Mouse (Mus musculus) Patski (cell line): ENCODE data around the gene Rftn1. TPM values are rescaled to one million over a fixed set of nuclear protein-coding genes. Genes with fewer than 3 reads are reported as not detected.

Experiments used
- ATAC-seq: fragments of 100-300 bp; one replicate; pipeline ENCODE4 v1.8.0; 2021
- CTCF ChIA-PET: fragments of 350-600 bp; sonication (Branson Sonifier 250); formaldehyde crosslinking; loops from one replicate; lab custom pipeline; 2022; ENCODE audit warnings: inconsistent platforms; lab: Charles Lee
- POLR2A ChIA-PET: fragments of 350-600 bp; sonication (Branson Sonifier 250); formaldehyde crosslinking; loops from one replicate; lab custom pipeline; 2022; ENCODE audit warnings: antibody characterized with exemption, inconsistent platforms; lab: Charles Lee
- DNase-seq: peaks from one replicate; pipeline ENCODE4 v3.0.0-alpha.2; 2011; ENCODE audit warnings: low read depth, low spot score
- H3K27me3 ChIP-seq: fragments of 371-371 bp; one replicate; pipeline ENCODE4 v1.5.1; 2021
- CTCF ChIP-seq: fragments of 100-300 bp; IDR thresholded peaks from one replicate; pipeline ENCODE4 v1.5.1; 2021
- in situ Hi-C: fragments of 300-500 bp; cut with MboI; formaldehyde crosslinking; loops from 3 replicates; pipeline ENCODE4 v1.11.1; 2018; ENCODE audit warnings: low pct_unique_long_range_greater_than_20kb, mixed read lengths
- polyA plus RNA-seq: library from polyadenylated mRNA; unstranded; gene quantifications from one replicate; pipeline ENCODE4 v1.2.3, GENCODE M21; 2021

Gene Rftn1
- polyA plus RNA-seq, 1 experiment from 2014 or later, result 0.05 TPM

DNA sequence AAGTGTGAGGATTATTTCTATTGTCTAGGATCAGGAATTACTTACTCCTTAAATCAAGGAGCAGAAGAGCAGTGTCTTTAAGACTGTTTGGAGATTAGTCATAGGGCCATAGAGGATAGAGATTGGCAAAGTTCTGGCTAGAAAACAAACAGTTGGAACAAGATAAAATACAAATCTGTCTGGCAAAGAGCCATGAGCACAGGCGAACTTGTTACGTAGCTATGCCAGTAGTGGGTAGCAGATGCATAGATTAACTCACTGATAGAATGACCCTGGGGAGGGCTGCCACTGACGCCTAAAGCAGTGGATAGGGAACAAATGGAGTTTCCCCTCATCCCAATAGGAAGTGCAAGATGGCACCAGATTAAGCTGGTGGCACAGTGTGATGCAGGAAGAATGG is 97.1 kb downstream of the Rftn1 start:
- H3K27me3 ChIP-seq, result peaks cover 8% of the 10 kb centered on the region
- in situ Hi-C loops, result no loop called here
- no peak for DNase-seq
- no peak for TF ChIP-seq CTCF
- ATAC-seq, result no peak
- CTCF ChIA-PET, result no interaction called here
- POLR2A ChIA-PET, result no interaction called here

DNA sequence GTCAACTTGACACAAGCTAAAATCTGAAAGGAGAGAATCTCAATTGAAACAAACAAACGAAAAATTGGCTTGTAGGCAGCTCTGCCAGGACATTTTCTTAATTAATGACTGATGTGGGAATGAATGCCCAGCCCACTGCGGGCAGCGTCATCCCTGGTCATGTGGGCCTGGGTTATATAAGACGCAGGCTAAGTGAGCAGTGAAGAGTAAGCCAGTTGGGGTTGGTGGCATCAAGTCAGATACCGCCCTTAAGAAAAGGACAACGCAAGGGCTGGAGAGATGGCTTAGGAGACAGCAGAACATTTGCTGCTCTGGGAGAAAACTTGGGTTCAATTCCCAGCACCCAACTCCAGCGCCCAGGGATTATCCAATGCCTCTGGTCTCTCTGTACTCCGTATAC is 97.6 kb downstream of the Rftn1 start:
- in situ Hi-C loops, result no loop called here
- TF ChIP-seq CTCF, result no peak
- POLR2A ChIA-PET, result no interaction called here
- DNase-seq (no peak), ATAC-seq (no peak)
- H3K27me3 ChIP-seq, result peaks cover 8% of the 10 kb centered on the region
- CTCF ChIA-PET, result no interaction called here

DNA sequence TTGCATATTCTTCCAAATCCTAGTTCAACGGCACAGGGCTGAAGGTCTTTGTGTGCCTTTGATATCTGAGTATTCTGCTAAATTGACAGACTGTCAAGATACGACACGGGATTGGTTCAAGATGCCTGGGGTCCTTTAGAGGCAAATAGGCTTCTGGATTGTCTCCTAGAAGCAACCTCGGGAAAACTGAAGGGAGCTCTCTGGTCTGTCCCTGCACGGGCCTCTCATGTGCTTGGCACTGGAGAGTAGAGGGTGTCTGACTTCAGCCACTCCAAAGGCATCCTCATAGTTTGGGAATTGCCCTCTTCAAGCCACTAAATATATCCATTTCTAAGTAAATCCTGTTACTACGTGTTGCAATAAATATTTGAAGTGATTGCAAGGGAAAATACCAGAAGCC is 98.6 kb downstream of the Rftn1 start:
- ChIA-PET POLR2A (no interaction called here), CTCF (no interaction called here)
- in situ Hi-C loops, result no loop called here
- TF ChIP-seq CTCF, result no peak
- no peak for DNase-seq
- peaks cover under 1% of the 10 kb centered on the region for H3K27me3 ChIP-seq
- ATAC-seq, result no peak

DNA sequence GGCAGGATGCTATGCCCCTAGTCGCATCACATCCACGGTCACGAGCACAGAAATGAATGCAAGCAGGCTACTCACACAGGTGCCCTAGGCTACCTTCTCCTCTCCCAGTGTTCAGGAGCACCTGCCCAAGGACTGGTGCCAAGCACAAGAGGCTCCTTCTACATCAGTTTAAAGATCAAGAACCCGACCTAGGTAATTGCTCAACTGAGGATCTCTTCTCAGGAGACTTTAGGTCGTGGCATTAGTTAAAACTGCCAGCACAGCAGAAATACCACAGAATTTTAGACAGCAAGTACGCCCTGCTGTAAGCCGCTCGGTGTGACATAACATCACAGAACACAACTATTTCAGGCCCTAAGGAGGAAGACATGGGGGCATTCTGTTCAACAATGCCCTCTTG is 100.7 kb downstream of the Rftn1 start:
- TF ChIP-seq CTCF, result no peak
- CTCF ChIA-PET, result no interaction called here
- no peak for ATAC-seq
- H3K27me3 ChIP-seq, result no peaks in the 10 kb centered on the region
- no peak for DNase-seq
- in situ Hi-C loops, result no loop called here
- POLR2A ChIA-PET, result no interaction called here

DNA sequence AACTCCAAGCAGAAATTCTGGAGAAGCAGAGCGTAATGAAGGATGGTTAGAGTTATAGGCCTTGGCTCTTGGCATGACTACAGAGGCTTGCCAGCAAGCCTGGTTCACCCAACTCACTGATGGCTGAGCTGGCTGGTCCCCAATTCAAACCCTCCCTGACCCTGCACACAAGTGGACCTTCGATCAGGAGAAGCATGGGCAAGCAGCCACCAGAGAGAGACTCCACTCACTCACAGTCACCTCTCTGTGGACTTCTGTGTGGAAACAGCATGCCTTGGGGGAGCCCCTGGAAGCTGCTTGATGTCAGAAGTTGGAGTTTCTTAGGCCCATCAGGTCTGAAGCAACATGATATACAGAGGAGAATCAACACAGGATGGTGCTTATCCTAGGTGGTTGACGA is 102.4 kb downstream of the Rftn1 start:
- ATAC-seq (no peak), DNase-seq (no peak)
- TF ChIP-seq CTCF, result no peak
- ChIA-PET POLR2A (no interaction called here), CTCF (no interaction called here)
- in situ Hi-C loops, result no loop called here
- H3K27me3 ChIP-seq, result no peaks in the 10 kb centered on the region

DNA sequence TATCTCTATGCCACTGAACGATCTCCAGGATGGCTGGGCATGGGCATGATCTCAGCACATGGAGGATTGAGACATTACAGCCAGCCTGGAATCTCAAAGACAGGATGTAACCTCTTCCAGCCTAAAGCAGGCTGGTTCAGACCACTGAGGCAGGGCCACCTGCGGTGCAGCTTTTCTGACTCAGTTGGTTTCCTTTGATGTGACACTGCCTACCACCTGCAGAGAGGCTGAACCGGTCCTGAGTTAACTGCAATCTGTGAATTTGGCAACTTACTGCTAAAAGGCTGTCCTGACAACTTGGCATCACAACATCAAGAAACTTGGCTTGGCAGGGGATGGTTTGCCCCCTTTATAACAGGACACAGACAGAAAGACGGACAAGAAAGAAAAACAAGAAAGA is 103.6 kb downstream of the Rftn1 start:
- no peak for TF ChIP-seq CTCF
- DNase-seq (no peak), ATAC-seq (no peak)
- no peaks in the 10 kb centered on the region for H3K27me3 ChIP-seq
- ChIA-PET CTCF (no interaction called here), POLR2A (no interaction called here)
- in situ Hi-C loops, result no loop called here

DNA sequence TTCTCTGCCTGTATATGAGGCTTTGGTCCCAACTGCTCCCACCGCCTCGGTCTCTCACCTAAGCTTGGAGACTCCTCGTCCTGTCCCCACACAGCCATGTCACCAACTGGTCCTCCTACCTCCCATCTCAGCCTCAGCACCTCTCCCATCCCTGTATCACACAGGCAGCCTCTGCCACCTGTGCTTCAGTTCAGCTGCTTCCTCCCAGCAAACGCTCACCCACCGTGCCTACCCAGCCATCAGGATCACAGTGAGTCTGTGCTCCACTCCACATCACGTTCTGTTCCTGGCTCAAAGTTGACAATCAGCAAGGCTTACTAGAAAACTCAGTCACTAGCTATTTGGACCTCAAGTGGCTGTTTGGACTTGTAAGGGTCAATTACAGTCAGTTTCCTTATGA is 105.8 kb downstream of the Rftn1 start:
- DNase-seq (no peak), ATAC-seq (no peak)
- CTCF ChIA-PET, result no interaction called here
- in situ Hi-C loops, result no loop called here
- TF ChIP-seq CTCF, result no peak
- POLR2A ChIA-PET, result no interaction called here
- H3K27me3 ChIP-seq, result no peaks in the 10 kb centered on the region

DNA sequence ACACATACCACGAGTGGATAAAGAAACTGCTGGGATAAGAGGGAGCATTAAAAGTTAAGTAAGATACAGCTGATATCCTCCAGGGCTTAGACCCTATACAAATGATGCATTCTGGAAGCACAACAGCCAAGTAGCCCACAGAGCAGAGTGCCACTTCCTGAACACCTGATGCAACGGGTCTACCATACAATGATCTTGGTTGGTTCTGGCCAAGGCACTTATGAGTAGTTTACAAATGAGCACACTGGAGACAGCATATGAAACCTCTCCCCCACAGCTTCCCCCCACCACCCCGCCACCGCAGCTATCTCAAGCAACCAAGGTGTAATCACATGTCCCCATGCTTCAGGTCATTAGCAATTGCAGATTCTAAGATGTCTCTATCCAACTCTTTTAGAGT is 106.5 kb downstream of the Rftn1 start:
- ChIA-PET CTCF (no interaction called here), POLR2A (no interaction called here)
- TF ChIP-seq CTCF, result no peak
- DNase-seq (no peak), ATAC-seq (no peak)
- H3K27me3 ChIP-seq, result no peaks in the 10 kb centered on the region
- in situ Hi-C loops, result no loop called here

DNA sequence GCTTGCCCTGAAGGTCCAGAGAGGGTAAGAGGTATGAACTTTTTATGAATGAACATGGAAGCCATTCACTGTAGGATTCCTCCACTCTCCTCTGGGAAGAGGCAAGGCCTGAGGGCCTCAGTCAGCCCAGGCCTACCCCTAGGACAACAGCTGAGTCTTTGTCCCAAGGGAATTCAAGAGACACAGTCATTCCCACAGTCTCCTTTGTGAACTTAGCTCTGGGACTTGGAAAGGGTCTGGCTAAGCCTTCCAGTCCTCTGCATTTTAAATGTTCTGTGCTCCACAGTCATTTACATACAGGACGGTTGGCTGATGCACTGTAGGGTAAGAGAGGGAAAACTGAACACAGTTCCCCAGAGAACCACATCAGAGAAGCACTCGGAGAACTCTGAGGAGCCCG is 107.5 kb downstream of the Rftn1 start:
- no peaks in the 10 kb centered on the region for H3K27me3 ChIP-seq
- no peak for DNase-seq
- POLR2A ChIA-PET, result no interaction called here
- TF ChIP-seq CTCF, result no peak
- ATAC-seq, result no peak
- in situ Hi-C loops, result no loop called here
- CTCF ChIA-PET, result interaction anchor here (1.5 kb wide), 1 partner anchor 18 kb away, joined by 4 read pairs; no protein-coding TSS in a partner anchor

DNA sequence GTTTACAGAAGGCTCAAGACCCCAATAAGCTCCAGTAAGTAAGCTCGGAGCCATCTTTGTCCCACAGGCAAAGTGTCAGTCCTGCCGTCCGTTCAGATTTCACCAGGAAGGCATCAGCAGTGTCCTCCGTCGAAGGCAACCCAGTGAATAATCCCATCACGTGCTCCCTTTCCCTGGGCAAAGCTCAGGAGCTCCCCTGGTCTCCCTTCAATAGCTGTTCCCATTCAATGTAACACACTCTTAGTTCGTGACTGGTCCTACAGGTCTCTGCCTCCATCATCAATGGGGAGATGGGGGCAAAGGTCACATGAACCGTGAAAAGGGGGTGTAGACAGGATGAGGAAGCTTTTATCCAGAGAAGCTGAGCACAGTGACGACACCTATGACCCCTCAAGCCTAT is 108.8 kb downstream of the Rftn1 start:
- TF ChIP-seq CTCF, result no peak
- in situ Hi-C loops, result no loop called here
- no peak for DNase-seq
- ChIA-PET POLR2A (no interaction called here), CTCF (interaction anchor here (1.5 kb wide), 1 partner anchor 16 kb away, joined by 4 read pairs; no protein-coding TSS in a partner anchor)
- no peak for ATAC-seq
- no peaks in the 10 kb centered on the region for H3K27me3 ChIP-seq

DNA sequence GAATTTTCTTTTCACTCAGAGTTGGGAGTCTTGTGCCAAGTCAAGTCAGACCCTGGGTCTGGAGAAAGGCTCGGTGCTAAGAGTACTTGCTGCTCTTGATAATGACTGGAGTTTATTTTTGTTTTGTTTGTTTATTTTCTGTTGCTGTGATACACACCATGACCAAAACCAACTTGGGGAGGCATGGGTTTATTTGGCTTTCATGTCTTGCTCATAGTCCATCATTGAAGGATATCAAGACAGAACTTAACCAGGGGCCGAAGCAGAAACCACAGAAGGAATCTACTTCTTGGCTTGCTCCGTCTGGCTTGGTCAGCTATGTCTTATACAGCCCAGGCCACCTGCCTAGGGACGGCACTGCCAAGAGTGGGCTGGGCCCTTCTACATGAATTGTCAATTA is 109.5 kb downstream of the Rftn1 start:
- no peaks in the 10 kb centered on the region for H3K27me3 ChIP-seq
- in situ Hi-C loops, result no loop called here
- ATAC-seq (no peak), DNase-seq (no peak)
- POLR2A ChIA-PET, result no interaction called here
- TF ChIP-seq CTCF, result no peak
- CTCF ChIA-PET, result no interaction called here

DNA sequence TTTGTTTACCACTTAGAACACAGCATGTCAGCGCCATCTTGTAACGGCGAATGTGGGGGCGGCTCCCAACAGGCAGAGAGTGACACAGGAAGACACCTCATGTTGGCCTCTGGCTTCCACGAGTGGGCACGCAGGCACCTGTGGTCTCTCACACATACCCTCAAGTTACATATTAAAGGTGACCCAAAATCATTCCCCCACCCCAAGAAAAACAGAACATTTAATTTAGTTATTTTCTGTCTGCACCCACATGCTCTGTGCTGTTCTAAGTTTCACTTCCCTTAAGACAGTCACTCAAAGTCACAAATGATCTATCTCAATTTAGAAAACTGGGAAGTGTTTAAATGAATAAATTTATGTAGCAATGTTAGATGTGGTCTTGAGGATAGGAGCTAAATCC is 111.7 kb downstream of the Rftn1 start:
- CTCF ChIA-PET, result no interaction called here

More for the DNA sequence above, 111.7 kb downstream of the Rftn1 start:
- ATAC-seq (no peak), DNase-seq (no peak)
- in situ Hi-C loops, result no loop called here
- POLR2A ChIA-PET, result no interaction called here
- no peaks in the 10 kb centered on the region for H3K27me3 ChIP-seq
- TF ChIP-seq CTCF, result no peak
